Mouse (Mus musculus) lung, postnatal 0 days (tissue): ENCODE results near the gene Nfia. TPM values are rescaled to one million over a fixed set of nuclear protein-coding genes. Genes with fewer than 3 reads are reported as not detected.

Experiments used
- ATAC-seq: fragments of 200-750 bp; cut with Nextera tagmentation; 2 replicates; pipeline ENCODE4 v1.8.0; 2017; ENCODE audit warnings: moderate library complexity
- DNase-seq: peaks from one replicate; pipeline ENCODE4 v3.0.0-alpha.2; 2016; ENCODE audit warnings: low spot score
- H3K27ac ChIP-seq: fragments of 300-500 bp; sonication (generic); 2 replicates; pipeline ENCODE4 v1.5.1; 2014; ENCODE audit warnings: antibody characterized with exemption, mild to moderate bottlenecking, low read length, mixed read lengths
- H3K27me3 ChIP-seq: fragments of 300-500 bp; sonication (generic); replicated peaks from 2 replicates; pipeline ENCODE4 v1.6.1; 2014; ENCODE audit warnings: low read length, mixed read lengths; ENCODE audit not compliant: insufficient read depth
- H3K36me3 ChIP-seq: fragments of 300-500 bp; sonication (generic); 2 replicates; pipeline ENCODE4 v1.6.1; 2014; ENCODE audit warnings: low read length, mixed read lengths; ENCODE audit not compliant: insufficient read depth
- H3K4me1 ChIP-seq: fragments of 300-500 bp; sonication (generic); 2 replicates; pipeline ENCODE4 v1.6.1; 2014; ENCODE audit warnings: antibody characterized with exemption, low read depth, low read length, mixed read lengths; ENCODE audit not compliant: insufficient read depth
- H3K4me2 ChIP-seq: fragments of 300-500 bp; sonication (generic); replicated peaks from 2 replicates; pipeline ENCODE4 v1.6.1; 2014; ENCODE audit warnings: low read depth, mild to moderate bottlenecking, low read length, moderate library complexity, mixed read lengths
- H3K4me3 ChIP-seq: fragments of 300-500 bp; sonication (generic); 2 replicates; pipeline ENCODE4 v1.5.1; 2014; ENCODE audit warnings: low read depth, low read length
- H3K9ac ChIP-seq: fragments of 300-500 bp; sonication (generic); replicated peaks from 2 replicates; pipeline ENCODE4 v1.6.1; 2014; ENCODE audit warnings: low read depth, mild to moderate bottlenecking
- H3K9me3 ChIP-seq: fragments of 300-500 bp; sonication (generic); 2 replicates; pipeline ENCODE4 v1.6.1; 2016; ENCODE audit warnings: low read length, mixed read lengths
- CTCF ChIP-seq: IDR thresholded peaks from 2 replicates; pipeline ENCODE4 v1.5.1; 2016; ENCODE audit warnings: antibody characterized with exemption, mild to moderate bottlenecking
- EP300 ChIP-seq: IDR thresholded peaks from 2 replicates; pipeline ENCODE4 v1.6.1; 2016; ENCODE audit warnings: antibody characterized with exemption, mild to moderate bottlenecking, control low read depth
- WGBS: fragments of 180-500 bp; shearing (Covaris S2); extraction: QIAGEN DNeasy Blood & Tissue Kit; methylation state at CpG from one replicate; pipeline ENCODE4 v1.1.7; 2014; 5-methylcytosine and 5-hydroxymethylcytosine counted together
- polyA plus RNA-seq: library from polyadenylated mRNA; unstranded; fragments of >200 nt; fragmentation: Nextera tagmentation; extraction: Ambion mirVana; gene quantifications from 2 replicates; pipeline ENCODE4 v1.2.1, GENCODE M21; 2015

The Nfia gene
- polyA plus RNA-seq, 1 experiment from 2014 or later = 40.5 TPM

DNA sequence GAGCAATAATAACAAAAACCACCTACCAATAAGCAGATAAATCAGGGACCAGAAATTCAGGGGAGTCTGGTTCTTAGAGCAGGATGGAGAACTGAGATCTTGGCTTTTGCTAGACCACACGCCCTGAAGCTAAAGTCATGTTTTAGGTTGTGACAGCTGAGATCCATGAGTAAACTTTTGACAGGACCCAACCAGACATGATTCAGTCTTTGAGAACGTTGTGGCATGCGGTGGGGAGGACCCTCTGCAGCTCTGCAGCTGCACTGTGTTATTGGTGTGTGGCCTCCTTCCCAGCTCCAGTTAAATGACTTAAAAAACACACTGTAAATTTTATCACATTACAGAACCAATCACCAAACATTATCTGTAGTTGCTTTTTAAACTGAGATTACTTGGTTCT, 87.8 kb downstream of the Nfia start:
- no peaks in the 10 kb centered on the region for H3K9me3 ChIP-seq
- peak; percentile 43 for ATAC-seq
- H3K9ac ChIP-seq = no peak overlapping the region
- DNase-seq = peak; percentile 45
- WGBS = 49% methylated on average over 3 of the region's 3 CpGs
- no peak overlapping the region for H3K4me2 ChIP-seq
- no peak overlapping the region for H3K4me3 ChIP-seq
- peaks cover 7% of the 10 kb centered on the region; the same call in 1 of the 2 replicates for H3K4me1 ChIP-seq
- H3K27me3 ChIP-seq = no peaks in the 10 kb centered on the region
- TF ChIP-seq CTCF = no peak
- TF ChIP-seq EP300 = no peak
- H3K36me3 ChIP-seq = no peaks in the 10 kb centered on the region
- no peak overlapping the region for H3K27ac ChIP-seq

DNA sequence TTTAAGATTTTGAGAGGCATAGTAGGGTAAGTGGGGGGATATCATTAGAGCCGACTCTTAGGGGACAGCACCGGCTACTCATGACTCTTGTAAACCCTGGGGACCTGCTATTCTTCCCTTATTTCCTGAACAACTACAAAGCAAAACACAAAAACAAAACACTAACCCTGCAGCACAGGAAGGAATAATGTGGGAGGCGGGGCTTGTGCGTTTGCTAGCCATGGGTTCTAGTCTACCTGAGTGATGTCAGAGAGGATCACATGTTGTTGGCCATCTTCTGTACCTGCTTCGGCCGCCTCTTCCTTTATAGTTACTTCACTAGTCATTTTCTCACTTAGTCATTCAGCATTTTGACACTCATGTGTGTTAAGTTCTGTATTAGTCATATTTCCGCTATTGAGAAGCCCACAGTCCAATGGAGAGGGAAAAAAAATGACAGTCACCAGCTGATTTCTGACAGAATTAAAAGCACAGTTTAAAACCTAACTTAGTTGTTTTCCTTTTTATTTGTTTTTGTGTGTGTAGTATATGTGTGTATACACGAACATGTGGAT, 88.3 kb downstream of the Nfia start:
- no peaks in the 10 kb centered on the region for H3K9me3 ChIP-seq
- 86% methylated on average over 8 of the region's 8 CpGs for WGBS
- H3K4me1 ChIP-seq = peaks cover 7% of the 10 kb centered on the region; the same call in 1 of the 2 replicates
- H3K27ac ChIP-seq = no peak overlapping the region
- TF ChIP-seq EP300 = no peak
- no peak for TF ChIP-seq CTCF
- H3K4me3 ChIP-seq = no peak overlapping the region
- no peaks in the 10 kb centered on the region for H3K36me3 ChIP-seq
- no peak overlapping the region for H3K4me2 ChIP-seq
- DNase-seq (no peak), ATAC-seq (no peak)
- H3K27me3 ChIP-seq = no peaks in the 10 kb centered on the region
- H3K9ac ChIP-seq = no peak overlapping the region

DNA sequence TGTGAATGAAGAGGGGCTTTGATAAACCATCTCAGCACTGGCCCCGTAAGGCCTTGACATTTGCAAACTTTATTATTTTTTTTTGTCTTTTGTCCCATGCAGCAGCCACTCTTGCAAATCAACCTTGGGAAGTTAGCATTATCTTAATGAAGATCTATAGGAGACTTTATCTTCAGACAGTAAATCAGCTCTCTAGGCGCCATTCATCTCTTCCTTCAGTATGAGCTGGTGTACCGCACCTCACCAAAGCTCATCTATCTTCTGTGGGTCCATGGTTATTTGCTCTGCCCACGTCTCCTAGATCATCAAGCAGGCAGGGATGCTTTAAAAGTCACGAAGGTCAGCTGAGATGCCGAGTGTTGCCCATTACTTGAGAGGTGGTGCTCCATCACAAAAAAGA, 89.8 kb downstream of the Nfia start:
- H3K36me3 ChIP-seq = no peaks in the 10 kb centered on the region
- no peak for DNase-seq
- H3K9me3 ChIP-seq = no peaks in the 10 kb centered on the region
- H3K27ac ChIP-seq = no peak overlapping the region
- H3K9ac ChIP-seq = no peak overlapping the region
- TF ChIP-seq CTCF = no peak
- no peak for TF ChIP-seq EP300
- ATAC-seq = no peak
- WGBS = 86% methylated on average over 6 of the region's 6 CpGs
- no peak overlapping the region for H3K4me2 ChIP-seq
- H3K4me3 ChIP-seq = no peak overlapping the region
- H3K4me1 ChIP-seq = peaks cover 5% of the 10 kb centered on the region; the same call in 1 of the 2 replicates
- H3K27me3 ChIP-seq = no peaks in the 10 kb centered on the region

DNA sequence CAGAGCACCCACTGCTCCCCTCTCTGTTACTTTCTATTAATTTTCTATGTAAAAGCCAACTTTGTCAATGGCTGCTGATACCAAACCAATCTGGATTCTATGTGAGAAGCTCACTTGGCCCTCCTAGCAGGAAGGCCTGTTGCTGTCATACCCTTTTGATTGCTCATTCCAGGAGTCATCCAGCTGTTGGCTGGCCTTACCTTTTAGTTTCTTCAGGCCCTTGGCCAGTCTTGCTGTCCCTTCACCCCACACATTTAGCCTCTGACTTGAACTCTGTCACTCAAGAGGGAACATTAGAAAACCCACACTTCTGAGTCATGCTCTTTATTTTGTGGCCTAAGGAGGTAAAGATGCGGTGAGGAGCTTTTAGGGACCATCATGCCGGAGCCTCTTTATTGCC, 91.7 kb downstream of the Nfia start:
- Histone ChIP-seq H3K27ac (no peak overlapping the region), H3K27me3 (no peaks in the 10 kb centered on the region), H3K9ac (no peak overlapping the region), H3K4me2 (no peak overlapping the region), H3K36me3 (no peaks in the 10 kb centered on the region), H3K4me3 (no peak overlapping the region), H3K9me3 (no peaks in the 10 kb centered on the region), H3K4me1 (peaks cover 9% of the 10 kb centered on the region; the same call in 1 of the 2 replicates)
- DNase-seq (no peak), ATAC-seq (no peak)
- 94% methylated on average over 2 of the region's 2 CpGs for WGBS
- no peak for TF ChIP-seq EP300
- TF ChIP-seq CTCF = no peak

DNA sequence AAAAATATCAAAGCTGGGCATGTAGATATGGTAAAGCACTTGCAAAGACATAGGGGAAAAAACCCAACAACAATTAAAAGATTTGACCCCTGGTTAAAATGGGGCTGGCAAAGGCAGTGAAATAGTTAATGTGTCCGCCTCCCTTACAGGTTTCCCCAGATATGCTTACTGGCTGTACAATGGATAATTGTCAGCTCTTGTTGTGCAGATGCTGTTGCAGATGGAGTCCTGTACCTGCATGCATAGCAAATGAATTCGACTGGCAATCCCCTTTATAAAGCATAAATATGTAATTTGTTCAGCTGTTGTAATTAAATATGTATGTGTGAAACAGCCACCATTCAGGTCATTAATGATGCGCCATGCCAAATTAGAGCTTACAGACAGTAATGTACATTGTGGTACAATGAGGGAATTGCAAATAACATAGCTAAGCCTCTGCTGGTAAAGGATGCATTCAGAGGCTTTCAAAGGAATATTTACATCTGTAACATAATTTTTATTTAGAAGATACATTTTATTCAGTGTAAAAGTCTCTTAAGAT, 92.9 kb downstream of the Nfia start:
- WGBS = 94% methylated on average over 3 of the region's 3 CpGs
- DNase-seq = no peak
- no peaks in the 10 kb centered on the region for H3K27me3 ChIP-seq
- ATAC-seq = no peak
- no peak overlapping the region for H3K4me2 ChIP-seq
- H3K36me3 ChIP-seq = no peaks in the 10 kb centered on the region
- TF ChIP-seq EP300 (no peak), CTCF (no peak)
- H3K9me3 ChIP-seq = no peaks in the 10 kb centered on the region
- peaks cover 15% of the 10 kb centered on the region; the same call in 1 of the 2 replicates for H3K4me1 ChIP-seq
- H3K4me3 ChIP-seq = no peak overlapping the region
- H3K27ac ChIP-seq = no peak overlapping the region
- H3K9ac ChIP-seq = no peak overlapping the region

DNA sequence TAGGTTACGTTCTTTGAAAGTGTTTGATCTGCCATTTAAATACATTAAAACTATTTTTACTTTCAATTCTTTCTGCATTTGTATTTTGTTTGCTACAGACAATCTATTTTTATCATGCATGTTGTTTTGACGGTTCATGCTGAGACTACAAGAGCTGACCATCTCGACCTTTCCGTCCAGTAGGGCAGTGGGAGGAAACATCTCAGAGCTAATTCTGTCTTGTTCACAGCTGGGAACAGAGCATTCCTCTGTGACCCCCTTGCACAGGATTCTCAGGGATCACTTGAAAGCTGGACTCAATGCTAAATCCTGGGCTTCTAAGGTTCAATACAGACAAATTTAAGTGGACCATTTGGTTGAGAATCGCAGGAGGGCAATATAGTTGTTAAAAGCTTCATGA, 93.9 kb downstream of the Nfia start:
- WGBS = 63% methylated on average over 5 of the region's 5 CpGs
- no peak overlapping the region for H3K9ac ChIP-seq
- no peak overlapping the region for H3K4me3 ChIP-seq
- no peak overlapping the region for H3K4me2 ChIP-seq
- DNase-seq (peak; percentile 19), ATAC-seq (no peak)
- no peak overlapping the region for H3K27ac ChIP-seq
- no peaks in the 10 kb centered on the region for H3K27me3 ChIP-seq
- no peaks in the 10 kb centered on the region for H3K36me3 ChIP-seq
- no peaks in the 10 kb centered on the region for H3K9me3 ChIP-seq
- TF ChIP-seq EP300 (no peak), CTCF (no peak)
- peaks cover 23% of the 10 kb centered on the region; the same call in 1 of the 2 replicates for H3K4me1 ChIP-seq
